Mouse (Mus musculus): ENCODE measurements around the gene Clrn2. TPM values are rescaled to one million over a fixed set of nuclear protein-coding genes. Genes with fewer than 3 reads are reported as not detected.

The Clrn2 gene
- polyA plus RNA-seq, 1 experiment from 2014 or later, result not detected

GRCm38 (mm10) chr5:45476288-45476687 lies 22.7 kb downstream of the Clrn2 start:
- Histone ChIP-seq H3K4me2 (ENCODE audit: low read depth, low read length) (no peak overlapping the region), H3K36me3 (ENCODE audit: control insufficient read depth, insufficient read depth) (no peaks in the 10 kb centered on the region), H3K4me1 (ENCODE audit: control insufficient read depth, low read depth, low read length) (no peaks in the 10 kb centered on the region), H3K9ac (ENCODE audit: low read depth, low read length) (no peak overlapping the region), H3K9me3 (replicated peaks; ENCODE audit: control insufficient read depth, low read length) (no peaks in the 10 kb centered on the region), H3K27me3 (ENCODE audit: control insufficient read depth, insufficient read depth, low read depth, low read length) (no peaks in the 10 kb centered on the region; the same call in 1 of the 2 replicates), H3K27ac (ENCODE audit: low read length) (no peak overlapping the region), H3K4me3 (ENCODE audit: low read depth, low read length) (no peak overlapping the region)
- no peak for ATAC-seq (ENCODE audit: low read depth)
- 57% methylated on average over 6 of the region's 6 CpGs for WGBS (ENCODE audit: insufficient replicate concordance)

DNA sequence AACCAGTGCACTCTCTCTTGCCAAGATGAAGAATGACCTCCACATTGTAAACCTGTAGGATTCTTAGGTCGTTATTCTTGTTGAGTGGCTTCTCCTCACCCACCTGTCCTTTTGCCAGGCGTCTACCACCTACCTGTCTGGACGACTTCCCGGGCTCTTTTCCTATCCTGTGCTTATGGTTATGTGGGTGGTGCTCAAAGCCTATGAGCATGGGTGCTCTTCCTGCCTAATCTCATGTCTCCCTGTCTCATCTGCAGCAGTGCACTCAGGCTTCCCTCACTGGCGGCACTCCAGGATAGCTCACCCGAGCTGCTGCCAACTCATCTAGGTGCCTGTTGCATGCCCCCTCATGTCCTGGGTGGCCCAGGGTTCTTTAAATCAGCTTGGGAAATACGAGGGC lies 24.1 kb downstream of the Clrn2 start:
- no peak for ATAC-seq (ENCODE audit: low read depth)
- H3K4me1 ChIP-seq (ENCODE audit: control insufficient read depth, low read depth, low read length), result no peaks in the 10 kb centered on the region
- H3K27ac ChIP-seq (ENCODE audit: low read length), result no peak overlapping the region
- H3K4me2 ChIP-seq (ENCODE audit: low read depth, low read length), result no peak overlapping the region
- H3K9me3 ChIP-seq (replicated peaks; ENCODE audit: control insufficient read depth, low read length), result no peaks in the 10 kb centered on the region
- H3K4me3 ChIP-seq (ENCODE audit: low read depth, low read length), result no peak overlapping the region
- 57% methylated on average over 7 of the region's 7 CpGs for WGBS (ENCODE audit: insufficient replicate concordance)
- no peaks in the 10 kb centered on the region for H3K36me3 ChIP-seq (ENCODE audit: control insufficient read depth, insufficient read depth)
- H3K9ac ChIP-seq (ENCODE audit: low read depth, low read length), result no peak overlapping the region
- no peaks in the 10 kb centered on the region; the same call in 1 of the 2 replicates for H3K27me3 ChIP-seq (ENCODE audit: control insufficient read depth, insufficient read depth, low read depth, low read length)

DNA sequence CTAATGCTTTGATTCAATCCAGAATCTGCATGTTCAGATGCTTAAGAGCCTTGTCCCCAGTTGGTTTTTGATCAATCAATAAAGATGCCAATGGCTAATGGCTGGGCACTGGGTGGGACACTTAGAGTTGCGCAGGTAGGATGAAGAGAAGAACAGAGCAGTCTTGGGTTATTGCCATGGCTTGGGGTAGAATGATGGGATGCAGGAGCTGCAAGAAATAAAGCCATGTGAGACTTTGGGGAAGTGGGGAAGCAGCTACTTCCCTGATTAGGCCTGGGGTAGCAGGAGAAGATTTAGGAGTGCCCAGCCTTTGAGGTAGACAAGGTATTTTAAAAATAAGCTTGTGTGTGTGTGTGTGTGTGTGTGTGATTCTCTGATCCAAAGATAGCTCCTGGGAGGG lies 26.5 kb downstream of the Clrn2 start:
- no peak for ATAC-seq (ENCODE audit: low read depth)
- 70% methylated on average over 1 of the region's 1 CpGs for WGBS (ENCODE audit: insufficient replicate concordance)

DNA sequence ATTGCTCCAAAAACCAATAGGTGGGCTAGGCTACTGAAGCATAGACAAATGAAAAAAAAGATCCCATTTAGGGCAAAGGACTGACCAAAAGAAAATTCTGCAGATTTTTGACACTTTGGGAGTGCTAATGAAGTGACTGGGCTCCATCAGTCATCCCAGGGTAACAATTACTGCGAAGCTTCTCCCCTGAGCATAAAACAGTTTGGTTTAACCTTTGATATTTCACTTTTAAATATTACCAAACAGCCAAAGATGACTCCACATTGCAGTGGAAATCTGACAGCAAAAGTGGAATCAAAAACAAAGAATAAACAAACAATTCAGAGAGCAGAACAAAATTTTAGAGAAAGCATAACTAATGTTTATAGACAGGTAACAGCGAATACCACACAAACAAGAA lies 27.6 kb downstream of the Clrn2 start:
- H3K27me3 ChIP-seq (ENCODE audit: control insufficient read depth, insufficient read depth, low read depth, low read length), result no peaks in the 10 kb centered on the region
- H3K36me3 ChIP-seq (ENCODE audit: control insufficient read depth, insufficient read depth), result no peaks in the 10 kb centered on the region
- H3K4me2 ChIP-seq (ENCODE audit: low read depth, low read length), result no peak overlapping the region
- H3K27ac ChIP-seq (ENCODE audit: low read length), result no peak overlapping the region
- H3K9me3 ChIP-seq (replicated peaks; ENCODE audit: control insufficient read depth, low read length), result no peaks in the 10 kb centered on the region
- H3K4me1 ChIP-seq (ENCODE audit: control insufficient read depth, low read depth, low read length), result no peaks in the 10 kb centered on the region
- no peak for ATAC-seq (ENCODE audit: low read depth)
- WGBS (ENCODE audit: insufficient replicate concordance), result 75% methylated on average over 2 of the region's 2 CpGs
- H3K9ac ChIP-seq (ENCODE audit: low read depth, low read length), result no peak overlapping the region
- no peak overlapping the region for H3K4me3 ChIP-seq (ENCODE audit: low read depth, low read length)

More for the DNA sequence above, 26.5 kb downstream of the Clrn2 start:
- Histone ChIP-seq H3K27me3 (ENCODE audit: control insufficient read depth, insufficient read depth, low read depth, low read length) (no peaks in the 10 kb centered on the region), H3K4me3 (ENCODE audit: low read depth, low read length) (no peak overlapping the region), H3K9ac (ENCODE audit: low read depth, low read length) (no peak overlapping the region), H3K27ac (ENCODE audit: low read length) (no peak overlapping the region), H3K9me3 (replicated peaks; ENCODE audit: control insufficient read depth, low read length) (no peaks in the 10 kb centered on the region), H3K4me2 (ENCODE audit: low read depth, low read length) (no peak overlapping the region), H3K4me1 (ENCODE audit: control insufficient read depth, low read depth, low read length) (no peaks in the 10 kb centered on the region), H3K36me3 (ENCODE audit: control insufficient read depth, insufficient read depth) (no peaks in the 10 kb centered on the region)

DNA sequence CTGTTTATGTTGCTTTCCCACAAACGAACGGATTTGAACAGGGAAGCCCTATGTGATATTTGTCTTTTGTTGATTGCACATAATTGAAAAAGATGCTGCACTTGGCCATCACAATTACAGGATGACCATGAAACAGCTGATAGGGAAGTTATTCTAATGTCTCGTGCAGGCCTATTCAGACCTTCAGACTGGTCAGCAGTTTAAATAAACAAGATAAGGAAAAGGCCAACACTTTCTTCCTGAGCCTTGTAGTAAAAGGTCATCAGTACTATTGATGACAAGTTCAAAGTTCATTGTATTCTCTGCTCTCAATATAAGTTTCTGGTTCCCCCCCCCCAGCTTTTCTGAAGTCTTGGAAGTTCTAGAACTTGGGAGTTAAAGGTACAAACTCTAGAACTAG lies 29.1 kb downstream of the Clrn2 start:
- Histone ChIP-seq H3K36me3 (ENCODE audit: control insufficient read depth, insufficient read depth) (no peaks in the 10 kb centered on the region), H3K9ac (ENCODE audit: low read depth, low read length) (no peak overlapping the region), H3K4me2 (ENCODE audit: low read depth, low read length) (no peak overlapping the region), H3K27me3 (ENCODE audit: control insufficient read depth, insufficient read depth, low read depth, low read length) (no peaks in the 10 kb centered on the region), H3K4me1 (ENCODE audit: control insufficient read depth, low read depth, low read length) (no peaks in the 10 kb centered on the region), H3K4me3 (ENCODE audit: low read depth, low read length) (no peak overlapping the region), H3K27ac (ENCODE audit: low read length) (no peak overlapping the region), H3K9me3 (replicated peaks; ENCODE audit: control insufficient read depth, low read length) (no peaks in the 10 kb centered on the region)
- ATAC-seq (ENCODE audit: low read depth), result no peak
- 34% methylated on average over 3 of the region's 3 CpGs for WGBS (ENCODE audit: insufficient replicate concordance)

GRCm38 (mm10) chr5:45483654-45484053 lies 30.1 kb downstream of the Clrn2 start:
- no peaks in the 10 kb centered on the region for H3K9me3 ChIP-seq (replicated peaks; ENCODE audit: control insufficient read depth, low read length)
- WGBS (ENCODE audit: insufficient replicate concordance), result 60% methylated on average over 1 of the region's 1 CpGs
- no peak overlapping the region for H3K4me2 ChIP-seq (ENCODE audit: low read depth, low read length)
- H3K36me3 ChIP-seq (ENCODE audit: control insufficient read depth, insufficient read depth), result no peaks in the 10 kb centered on the region
- no peak overlapping the region for H3K4me3 ChIP-seq (ENCODE audit: low read depth, low read length)
- H3K27ac ChIP-seq (ENCODE audit: low read length), result no peak overlapping the region
- no peaks in the 10 kb centered on the region for H3K27me3 ChIP-seq (ENCODE audit: control insufficient read depth, insufficient read depth, low read depth, low read length)
- no peak overlapping the region for H3K9ac ChIP-seq (ENCODE audit: low read depth, low read length)
- no peak for ATAC-seq (ENCODE audit: low read depth)
- no peaks in the 10 kb centered on the region for H3K4me1 ChIP-seq (ENCODE audit: control insufficient read depth, low read depth, low read length)

DNA sequence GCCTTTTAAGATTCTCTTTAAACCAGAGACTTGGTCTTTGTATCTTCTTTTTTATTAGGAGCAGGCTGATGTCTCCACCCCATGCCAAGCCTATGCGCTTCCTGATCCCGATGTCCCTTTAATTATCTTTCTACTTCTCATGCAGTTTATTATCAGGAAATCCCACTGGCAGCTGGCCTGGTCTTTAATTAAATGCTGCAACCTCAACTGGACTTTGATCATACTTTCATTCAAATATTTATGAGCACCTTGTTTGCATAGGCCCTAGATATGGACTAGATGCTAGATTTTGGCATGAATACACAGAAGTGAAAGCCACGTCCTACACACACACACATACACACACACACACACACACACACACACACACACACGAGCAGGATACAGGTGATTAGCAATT lies 38.2 kb downstream of the Clrn2 start:
- ATAC-seq (ENCODE audit: low read depth), result no peak
- no peak overlapping the region for H3K27ac ChIP-seq (ENCODE audit: low read length)
- no peak overlapping the region for H3K9ac ChIP-seq (ENCODE audit: low read depth, low read length)

DNA sequence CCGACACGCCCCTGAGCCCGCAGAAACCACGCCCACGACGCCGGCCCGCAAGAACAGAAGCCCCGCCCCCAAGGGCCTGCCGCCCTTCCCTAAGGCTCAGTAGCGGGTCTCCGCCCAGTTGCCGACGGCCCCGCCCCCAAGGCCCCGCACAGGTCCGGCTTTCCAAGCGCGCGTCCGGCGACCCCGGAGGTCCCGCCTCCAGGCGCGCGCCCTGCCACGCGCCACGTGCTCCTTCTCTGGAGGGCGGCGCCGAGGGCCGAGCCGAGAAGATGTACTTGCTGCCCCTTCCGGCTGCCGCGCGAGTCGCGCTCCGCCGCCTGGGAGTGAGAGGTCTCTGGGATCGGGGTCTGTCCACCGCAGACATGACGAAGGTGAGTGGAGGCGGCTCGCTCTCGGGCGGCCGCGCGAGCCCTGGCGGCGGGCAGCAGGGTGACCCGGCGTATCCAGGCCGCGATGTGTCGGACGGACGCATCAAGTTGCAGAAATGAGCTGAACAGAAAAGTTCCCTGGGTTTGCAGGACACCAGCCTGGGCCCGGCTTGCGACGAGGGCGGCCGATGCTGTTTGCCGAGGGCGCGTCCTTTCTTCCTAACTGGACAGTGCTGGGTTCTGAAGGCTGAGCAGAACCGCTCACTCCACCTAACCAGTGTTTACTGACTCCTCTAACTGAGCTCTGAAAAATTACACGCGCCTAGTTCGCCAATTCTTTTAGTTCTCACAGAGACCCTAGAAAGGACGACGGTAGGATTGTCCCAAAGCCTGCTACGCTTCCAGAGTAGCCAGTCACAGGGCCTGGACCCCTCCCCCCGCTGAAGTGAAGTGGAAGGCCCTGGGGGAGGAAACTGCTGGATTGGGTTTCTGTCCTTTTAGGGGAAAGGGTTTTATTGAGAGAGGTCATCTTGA lies 39.9 kb downstream of the Clrn2 start, which contains the start of gene Lap3:
Gene Lap3, plus strand, starts transcription at position 184 of the 902 bp plus-strand sequence.
- Histone ChIP-seq H3K9ac (ENCODE audit: low read depth, low read length) (peak within 1 kb of the TSS; percentile 70), H3K4me2 (ENCODE audit: low read depth, low read length) (peak within 1 kb of the TSS; percentile 96), H3K4me3 (ENCODE audit: low read depth, low read length) (peak within 1 kb of the TSS; percentile 72), H3K4me1 (ENCODE audit: control insufficient read depth, low read depth, low read length) (peaks cover 13% of the 10 kb centered on the region), H3K27me3 (ENCODE audit: control insufficient read depth, insufficient read depth, low read depth, low read length) (no peaks in the 10 kb centered on the region), H3K36me3 (ENCODE audit: control insufficient read depth, insufficient read depth) (no peaks in the 10 kb centered on the region), H3K27ac (ENCODE audit: low read length) (peak within 1 kb of the TSS; percentile 26; the same call in 1 of the 2 replicates), H3K9me3 (replicated peaks; ENCODE audit: control insufficient read depth, low read length) (no peaks in the 10 kb centered on the region)
- WGBS (ENCODE audit: insufficient replicate concordance), result under 1% methylated on average over 77 of the region's 78 CpGs
- peak; percentile 96 for ATAC-seq (ENCODE audit: low read depth)

More for the DNA sequence above, 38.2 kb downstream of the Clrn2 start:
- H3K4me1 ChIP-seq (ENCODE audit: control insufficient read depth, low read depth, low read length), result peaks cover 13% of the 10 kb centered on the region
- H3K36me3 ChIP-seq (ENCODE audit: control insufficient read depth, insufficient read depth), result no peaks in the 10 kb centered on the region
- no peaks in the 10 kb centered on the region for H3K9me3 ChIP-seq (replicated peaks; ENCODE audit: control insufficient read depth, low read length)
- no peaks in the 10 kb centered on the region for H3K27me3 ChIP-seq (ENCODE audit: control insufficient read depth, insufficient read depth, low read depth, low read length)
- H3K4me3 ChIP-seq (ENCODE audit: low read depth, low read length), result no peak overlapping the region
- WGBS (ENCODE audit: insufficient replicate concordance), result 57% methylated on average over 4 of the region's 4 CpGs
- H3K4me2 ChIP-seq (ENCODE audit: low read depth, low read length), result no peak overlapping the region

DNA sequence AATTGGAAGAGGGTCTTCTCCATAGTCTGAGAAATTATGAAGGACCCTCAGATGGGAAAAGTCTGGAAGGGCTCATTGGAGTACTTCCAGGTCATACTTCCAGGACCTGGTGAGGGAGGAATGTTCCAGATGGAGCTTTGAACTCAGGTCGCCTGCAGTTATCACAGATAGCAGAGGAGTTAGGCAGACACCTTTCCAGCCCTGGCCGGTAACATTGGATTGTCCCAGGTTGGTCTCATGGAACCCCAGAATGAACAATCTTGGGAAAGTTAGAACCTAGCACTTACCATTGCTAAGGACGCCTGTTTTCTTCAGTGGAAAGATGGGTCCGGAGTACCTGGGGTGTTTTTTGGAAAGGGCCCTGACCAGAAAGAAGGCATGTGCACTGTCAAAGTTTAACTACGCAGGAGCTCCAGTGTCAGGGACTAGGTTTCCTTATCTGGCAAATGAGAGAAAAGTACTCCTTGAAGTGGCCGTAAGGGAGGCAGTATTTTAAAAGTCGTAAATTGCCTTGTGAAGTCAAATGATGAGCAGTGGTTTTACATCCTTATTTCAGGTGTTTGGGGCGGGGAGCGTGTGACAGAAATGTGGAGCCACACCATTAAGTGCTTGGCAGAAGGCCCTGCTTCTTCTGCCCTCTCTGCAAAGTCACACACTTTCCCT lies 40.7 kb downstream of the Clrn2 start:
- no peak overlapping the region for H3K27ac ChIP-seq (ENCODE audit: low read length)

More for the DNA sequence above, 40.7 kb downstream of the Clrn2 start:
- ATAC-seq (ENCODE audit: low read depth), result no peak
- 42% methylated on average over 9 of the region's 9 CpGs for WGBS (ENCODE audit: insufficient replicate concordance)
- peaks cover 13% of the 10 kb centered on the region for H3K4me1 ChIP-seq (ENCODE audit: control insufficient read depth, low read depth, low read length)
- peak overlapping the region; percentile 96 for H3K4me2 ChIP-seq (ENCODE audit: low read depth, low read length)
- peak overlapping the region; percentile 70 for H3K9ac ChIP-seq (ENCODE audit: low read depth, low read length)
- no peaks in the 10 kb centered on the region for H3K27me3 ChIP-seq (ENCODE audit: control insufficient read depth, insufficient read depth, low read depth, low read length)
- H3K9me3 ChIP-seq (replicated peaks; ENCODE audit: control insufficient read depth, low read length), result no peaks in the 10 kb centered on the region
- H3K36me3 ChIP-seq (ENCODE audit: control insufficient read depth, insufficient read depth), result no peaks in the 10 kb centered on the region
- H3K4me3 ChIP-seq (ENCODE audit: low read depth, low read length), result peak overlapping the region; percentile 72
